Mouse (Mus musculus): ENCODE results near the gene Slc5a4b.

DNA sequence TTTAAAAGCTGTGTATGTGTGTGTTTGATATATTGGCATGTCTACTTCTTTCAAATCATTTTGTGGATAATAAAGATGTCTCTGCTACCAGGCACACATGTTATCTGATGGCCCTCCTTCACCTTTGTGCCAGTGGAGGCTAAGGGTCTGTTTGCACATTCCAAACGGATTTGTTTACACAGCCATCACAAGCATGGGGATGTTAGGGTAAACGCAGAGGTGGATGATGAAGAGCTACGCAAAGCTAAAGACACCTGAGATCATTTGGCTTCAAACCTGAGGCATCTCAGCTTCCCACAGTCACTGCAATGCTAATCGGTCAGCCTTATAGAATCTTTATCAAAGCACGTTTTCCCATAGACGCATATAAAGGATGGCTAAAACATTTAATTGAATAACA is 61.8 kb downstream of the Slc5a4b start:
- TF ChIP-seq CTCF (IDR thresholded peaks at IDR 0.05; ENCODE audit: control insufficient read depth, insufficient read depth, insufficient read length) (no peak), MYOG (IDR thresholded peaks at IDR 0.05; ENCODE audit: control insufficient read depth, extremely low read depth, insufficient read length) (no peak), CEBPB (IDR thresholded peaks at IDR 0.05; ENCODE audit: low read depth) (no peak), MYOD1 (IDR thresholded peaks at IDR 0.05; ENCODE audit: control insufficient read depth, insufficient read length, low read depth) (no peak), MAX (IDR thresholded peaks at IDR 0.05) (no peak)

All from C2C12 (cell line).